ENCODE assay signal across 11 mouse cellular contexts in genomic region chr11:113656511-113656932, GRCm38 (mm10). TPM values are rescaled to one million over a fixed set of nuclear protein-coding genes. Genes with fewer than 3 reads are reported as not detected.
DNase-seq lines count a peak whose midpoint lies in the region; ATAC-seq and TF ChIP-seq lines count a peak whose summit lies in the region.
"Had no signal": no experiment of that assay in that cellular context is flagged by ENCODE, and none has a peak within 500 bp of the region (broad histone marks: within the 10 kb centered on the region; RNA-seq: fewer than 3 reads in every experiment).

No protein-coding gene starts in this region.

- H3K4me1 ChIP-seq in cerebellum, adult 2 months (ENCODE audit: control insufficient read depth, insufficient read depth, low read length), result peaks cover 47% of the 10 kb centered on the region
- H3K4me1 ChIP-seq in limb, embryonic 10.5 days, result peaks cover 57% of the 10 kb centered on the region

- 10% methylated on average over 8 of the region's 8 CpGs for WGBS in cerebellum, adult 2 months
- 91% methylated on average over 8 of the region's 8 CpGs for WGBS in limb, embryonic 10.5 days

- peak; percentile 96 for DNase-seq in left cerebral cortex, postnatal 4 days
- DNase-seq in left cerebral cortex, adult 9 months (ENCODE audit: low spot score in 2 of 2), result no peak
- peak; percentile 75 for DNase-seq in adrenal gland, postnatal 14 days
- peak; percentile 93 to 99 for DNase-seq in cerebellum, adult 2 months
- no peak for DNase-seq in limb, embryonic 10.5 days (ENCODE audit: low spot score)
- no peak for DNase-seq in spleen, postnatal 14 days (ENCODE audit: low spot score in 2 of 2)
- DNase-seq in kidney, adult 18-20 months, result no peak
- DNase-seq: lung, embryonic 14.5 days; right cerebral cortex, adult 18-20 months had no signal

- no peak for TF ChIP-seq POLR2A in cerebellum, adult 2 months (IDR thresholded peaks at IDR 0.05; ENCODE audit: borderline replicate concordance, insufficient read depth, low read length)

- no peak for TF ChIP-seq CTCF in cerebellum, adult 2 months (IDR thresholded peaks at IDR 0.05; ENCODE audit: borderline replicate concordance, insufficient read depth, low read depth, low read length)

- intact Hi-C loops in left cerebral cortex, postnatal 4 days (cut with DNase I), result loop anchor here (10.0 kb wide), 1 partner anchor 482 kb away; no protein-coding TSS in a partner anchor

- H3K9me3 ChIP-seq in limb, embryonic 10.5 days (replicated peaks), result no peaks in the 10 kb centered on the region

- H3K27ac ChIP-seq in cerebellum, adult 2 months (ENCODE audit: insufficient read depth, low read length), result peak overlapping the region; percentile 72
- H3K27ac ChIP-seq in limb, embryonic 10.5 days, result 0 out of 2 replicates have a peak overlapping the region, but pooled peaks have one; percentile 37
- H3K27ac ChIP-seq: kidney, postnatal 0 days had no signal

- no peaks in the 10 kb centered on the region for H3K27me3 ChIP-seq in cerebellum, adult 2 months (ENCODE audit: control insufficient read depth, insufficient read depth, low read length)
- no peaks in the 10 kb centered on the region for H3K27me3 ChIP-seq in limb, embryonic 10.5 days (ENCODE audit: low read depth, poor library complexity, severe bottlenecking)

- peaks cover 100% of the 10 kb centered on the region for H3K36me3 ChIP-seq in limb, embryonic 10.5 days

- no peak for ATAC-seq in granulocyte monocyte progenitor cell, adult 5-6 weeks (replicated peaks; ENCODE audit: poor library complexity, severe bottlenecking)

- no peak overlapping the region for H3K4me3 ChIP-seq in cerebellum, adult 2 months (replicated peaks; ENCODE audit: insufficient read depth, low read depth, low read length)
- no peak overlapping the region for H3K4me3 ChIP-seq in limb, embryonic 10.5 days

RNA-seq across cellular contexts. Expression of gene Slc39a11, which starts 6.6 kb away (rescaled TPM):
- 10 to 100 TPM; 23.5 to 26.1 TPM for total RNA-seq in left cerebral cortex, postnatal 4 days (2021)
- total RNA-seq in adrenal gland, postnatal 14 days (2021), result 13.7 and 17.5 TPM in 2 replicates
- polyA plus RNA-seq in cerebellum, adult 2 months (2012; rRNA removed), result 13.0 and 14.1 TPM in 2 replicates
- polyA plus RNA-seq in limb, embryonic 10.5 days (2016; fragmentation: Nextera tagmentation; extraction: Ambion mirVana), result 14.2 and 15.7 TPM in 2 replicates
- total RNA-seq in granulocyte monocyte progenitor cell, adult 5-6 weeks (2014; fragmentation: Nextera tagmentation), result 24.8 and 37.0 TPM in 2 replicates
- total RNA-seq in granulocyte monocyte progenitor cell, adult 5-6 weeks (2017), result 30.5 and 36.9 TPM in 2 replicates

RNA-seq across cellular contexts. Expression of gene Cog1, which starts 7.6 kb away (rescaled TPM):
- total RNA-seq in left cerebral cortex, postnatal 4 days (2021), result 10 to 100 TPM; 36.2 to 36.4 TPM
- total RNA-seq in adrenal gland, postnatal 14 days (2021), result 30.8 and 31.9 TPM in 2 replicates
- 84.0 and 87.5 TPM in 2 replicates for polyA plus RNA-seq in cerebellum, adult 2 months (2012; rRNA removed)
- 26.3 and 31.1 TPM in 2 replicates for polyA plus RNA-seq in limb, embryonic 10.5 days (2016; fragmentation: Nextera tagmentation; extraction: Ambion mirVana)
- total RNA-seq in granulocyte monocyte progenitor cell, adult 5-6 weeks (2014; fragmentation: Nextera tagmentation), result 39.1 and 63.6 TPM in 2 replicates
- 11.3 and 22.8 TPM in 2 replicates for total RNA-seq in granulocyte monocyte progenitor cell, adult 5-6 weeks (2017)

RNA-seq across cellular contexts. Expression of gene Fam104a, which starts 27.4 kb away (rescaled TPM):
- 10 to 100 TPM; 28.1 to 29.3 TPM for total RNA-seq in left cerebral cortex, postnatal 4 days (2021)
- 25.7 and 28.5 TPM in 2 replicates for total RNA-seq in adrenal gland, postnatal 14 days (2021)
- polyA plus RNA-seq in cerebellum, adult 2 months (2012; rRNA removed), result 32.5 and 32.9 TPM in 2 replicates
- 55.0 and 55.4 TPM in 2 replicates for polyA plus RNA-seq in limb, embryonic 10.5 days (2016; fragmentation: Nextera tagmentation; extraction: Ambion mirVana)
- total RNA-seq in granulocyte monocyte progenitor cell, adult 5-6 weeks (2014; fragmentation: Nextera tagmentation), result 14.4 and 15.6 TPM in 2 replicates
- total RNA-seq in granulocyte monocyte progenitor cell, adult 5-6 weeks (2017), result 17.6 and 25.0 TPM in 2 replicates

RNA-seq across cellular contexts. Expression of gene D11Wsu47e, which starts 27.7 kb away (rescaled TPM):
- 10 to 100 TPM; 19.2 to 19.4 TPM for total RNA-seq in left cerebral cortex, postnatal 4 days (2021)
- 15.9 and 18.2 TPM in 2 replicates for total RNA-seq in adrenal gland, postnatal 14 days (2021)
- polyA plus RNA-seq in cerebellum, adult 2 months (2012; rRNA removed), result 10.1 and 10.5 TPM in 2 replicates
- 26.7 and 28.4 TPM in 2 replicates for polyA plus RNA-seq in limb, embryonic 10.5 days (2016; fragmentation: Nextera tagmentation; extraction: Ambion mirVana)
- total RNA-seq in granulocyte monocyte progenitor cell, adult 5-6 weeks (2014; fragmentation: Nextera tagmentation), result 10.4 and 28.3 TPM in 2 replicates
- 6.4 and 19.0 TPM in 2 replicates for total RNA-seq in granulocyte monocyte progenitor cell, adult 5-6 weeks (2017)

RNA-seq across cellular contexts. Expression of gene Sstr2, which starts 37.4 kb away (rescaled TPM):
- 10 to 100 TPM; 21.2 to 23.0 TPM for total RNA-seq in left cerebral cortex, postnatal 4 days (2021)
- total RNA-seq in adrenal gland, postnatal 14 days (2021), result 2.4 and 2.6 TPM in 2 replicates
- polyA plus RNA-seq in cerebellum, adult 2 months (2012; rRNA removed), result 3.3 and 4.0 TPM in 2 replicates
- polyA plus RNA-seq in limb, embryonic 10.5 days (2016; fragmentation: Nextera tagmentation; extraction: Ambion mirVana), result 0.55 and 0.68 TPM in 2 replicates
- total RNA-seq in granulocyte monocyte progenitor cell, adult 5-6 weeks (2014; fragmentation: Nextera tagmentation), result 0.13 and 1.2 TPM in 2 replicates
- total RNA-seq in granulocyte monocyte progenitor cell, adult 5-6 weeks (2017), result not detected in 2 replicates

Comparison
In these comparisons a context has a peak if more than half of its experiments do, and no peak if none do; other contexts are left out.
1. DNase-seq: peak in left cerebral cortex, postnatal 4 days (single experiment), adrenal gland, postnatal 14 days (single experiment) and cerebellum, adult 2 months (2 of 2); none in left cerebral cortex, adult 9 months (0 of 2), limb, embryonic 10.5 days (single experiment), spleen, postnatal 14 days (0 of 2) and kidney, adult 18-20 months (single experiment).